Mouse (Mus musculus) embryonic facial prominence, embryonic 13.5 days (tissue): ENCODE measurements around the gene Atf7ip2. TPM values are rescaled to one million over a fixed set of nuclear protein-coding genes. Genes with fewer than 3 reads are reported as not detected.

ENCODE experiments used
- ATAC-seq: fragments of 200-750 bp; cut with Nextera tagmentation; 2 replicates; pipeline ENCODE4 v1.8.0; 2017; ENCODE audit warnings: low read depth; ENCODE audit not compliant: insufficient number of reproducible peaks, insufficient read depth, low FRiP score, low TSS enrichment
- H3K27ac ChIP-seq: fragments of 300-500 bp; sonication (generic); 2 replicates; pipeline ENCODE4 v1.5.1; 2015; ENCODE audit warnings: moderate library complexity, mild to moderate bottlenecking, inconsistent platforms
- H3K27me3 ChIP-seq: fragments of 300-500 bp; sonication (generic); 2 replicates; pipeline ENCODE4 v1.6.1; 2015; ENCODE audit warnings: mild to moderate bottlenecking, inconsistent platforms
- H3K36me3 ChIP-seq: fragments of 300-500 bp; sonication (generic); 2 replicates; pipeline ENCODE4 v1.6.1; 2015; ENCODE audit warnings: mild to moderate bottlenecking, inconsistent platforms
- H3K4me1 ChIP-seq: fragments of 300-500 bp; sonication (generic); 2 replicates; pipeline ENCODE4 v1.6.1; 2015; ENCODE audit warnings: inconsistent platforms
- H3K4me2 ChIP-seq: fragments of 300-500 bp; sonication (generic); 2 replicates; pipeline ENCODE4 v1.6.1; 2015; ENCODE audit warnings: moderate library complexity, mild to moderate bottlenecking, inconsistent platforms
- H3K4me3 ChIP-seq: fragments of 300-500 bp; sonication (generic); 2 replicates; pipeline ENCODE4 v1.5.1; 2015; ENCODE audit warnings: mild to moderate bottlenecking, inconsistent platforms
- H3K9ac ChIP-seq: fragments of 300-500 bp; sonication (generic); 2 replicates; pipeline ENCODE4 v1.6.1; 2015; ENCODE audit warnings: mild to moderate bottlenecking, inconsistent platforms
- H3K9me3 ChIP-seq: fragments of 300-500 bp; sonication (generic); 2 replicates; pipeline ENCODE4 v1.6.1; 2016; ENCODE audit warnings: inconsistent platforms
- WGBS: fragments of 180-500 bp; shearing (Covaris S2); methylation state at CpG from one replicate; pipeline ENCODE4 v1.1.7; 2015; ENCODE audit warnings: mixed read lengths; 5-methylcytosine and 5-hydroxymethylcytosine counted together
- microRNA-seq: library from miRNA; unstranded; fragments of <30 nt; microRNA quantifications from one replicate; pipeline ENCODE4, GENCODE M21; 2016
- polyA plus RNA-seq: library from polyadenylated mRNA; unstranded; fragments of >200 nt; fragmentation: Nextera tagmentation; extraction: Ambion mirVana; gene quantifications from 2 replicates; pipeline ENCODE4 v1.2.1, GENCODE M21; 2015

Atf7ip2 gene
- polyA plus RNA-seq, 1 experiment from 2014 or later, result 1.6 TPM

DNA sequence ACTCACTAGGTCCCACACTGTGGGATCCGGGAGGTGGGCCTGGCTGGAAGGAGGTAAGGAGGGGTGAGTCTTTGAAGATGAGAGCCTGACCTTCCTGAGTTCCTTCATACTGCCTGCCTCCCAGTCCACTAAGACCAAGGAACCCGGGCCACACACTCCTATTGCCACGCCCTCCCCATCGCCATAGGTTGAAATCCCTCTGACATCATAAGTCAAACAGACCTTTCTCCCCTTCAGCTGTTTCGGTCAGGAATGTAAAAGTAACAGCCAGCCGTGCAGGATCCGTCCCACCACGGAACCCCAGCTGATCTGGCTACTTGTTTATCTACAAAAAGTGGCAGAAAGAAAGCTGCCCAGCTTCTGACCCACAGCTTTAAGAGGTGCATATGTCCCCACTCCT lies 107.1 kb downstream of the Atf7ip2 start:
- Histone ChIP-seq H3K27ac (no peak overlapping the region), H3K4me2 (no peak overlapping the region), H3K4me1 (no peaks in the 10 kb centered on the region; the same call in 1 of the 2 replicates), H3K9me3 (no peaks in the 10 kb centered on the region), H3K9ac (no peak overlapping the region), H3K4me3 (no peak overlapping the region), H3K36me3 (no peaks in the 10 kb centered on the region), H3K27me3 (no peaks in the 10 kb centered on the region)
- no peak for ATAC-seq
- 33% methylated on average over 8 of the region's 8 CpGs for WGBS

- Histone ChIP-seq H3K27ac (no peak overlapping the region), H3K4me2 (no peak overlapping the region), H3K9me3 (no peaks in the 10 kb centered on the region), H3K27me3 (no peaks in the 10 kb centered on the region), H3K9ac (no peak overlapping the region), H3K4me3 (no peak overlapping the region), H3K4me1 (no peaks in the 10 kb centered on the region; the same call in 1 of the 2 replicates), H3K36me3 (no peaks in the 10 kb centered on the region)
- WGBS, result 61% methylated on average over 3 of the region's 3 CpGs
- ATAC-seq, result no peak
These were observed 108.0 kb downstream of the Atf7ip2 start for GRCm38 (mm10) chr16:10300231-10301186.

Small RNAs within 50 kb of the gene (microRNA-seq; reads per million reads assigned to microRNA genes)
- gene Gm22932, result not detected

Other genes with a start within 250 kb of the Atf7ip2 start
- 0.81 and 1.3 TPM in 2 replicates for gene Grin2a, start 197.2 kb upstream of the Atf7ip2 start, polyA plus RNA-seq
- gene Rpl39l, start 22.5 kb upstream of the Atf7ip2 start, polyA plus RNA-seq, result 1.9 and 4.7 TPM in 2 replicates
- gene Emp2, start 121.3 kb downstream of the Atf7ip2 start, polyA plus RNA-seq, result 30.7 and 32.6 TPM in 2 replicates
- gene Tekt5, start 202.8 kb downstream of the Atf7ip2 start, polyA plus RNA-seq, result 0.80 and 1.00 TPM in 2 replicates
- 63.6 and 66.4 TPM in 2 replicates for gene Nubp1, start 219.2 kb downstream of the Atf7ip2 start, polyA plus RNA-seq